Mouse (Mus musculus) liver, postnatal 0 days (tissue): Measurements from ENCODE around the gene Irs2.

Experiments used
- CTCF ChIP-seq: sonication (generic); IDR thresholded peaks from 2 replicates; pipeline ENCODE4 v1.5.1; 2016; ENCODE audit warnings: antibody characterized with exemption, low read depth
- EP300 ChIP-seq: IDR thresholded peaks from 2 replicates; pipeline ENCODE4 v1.6.1; 2016; ENCODE audit warnings: antibody characterized with exemption, low read depth, mild to moderate bottlenecking

DNA sequence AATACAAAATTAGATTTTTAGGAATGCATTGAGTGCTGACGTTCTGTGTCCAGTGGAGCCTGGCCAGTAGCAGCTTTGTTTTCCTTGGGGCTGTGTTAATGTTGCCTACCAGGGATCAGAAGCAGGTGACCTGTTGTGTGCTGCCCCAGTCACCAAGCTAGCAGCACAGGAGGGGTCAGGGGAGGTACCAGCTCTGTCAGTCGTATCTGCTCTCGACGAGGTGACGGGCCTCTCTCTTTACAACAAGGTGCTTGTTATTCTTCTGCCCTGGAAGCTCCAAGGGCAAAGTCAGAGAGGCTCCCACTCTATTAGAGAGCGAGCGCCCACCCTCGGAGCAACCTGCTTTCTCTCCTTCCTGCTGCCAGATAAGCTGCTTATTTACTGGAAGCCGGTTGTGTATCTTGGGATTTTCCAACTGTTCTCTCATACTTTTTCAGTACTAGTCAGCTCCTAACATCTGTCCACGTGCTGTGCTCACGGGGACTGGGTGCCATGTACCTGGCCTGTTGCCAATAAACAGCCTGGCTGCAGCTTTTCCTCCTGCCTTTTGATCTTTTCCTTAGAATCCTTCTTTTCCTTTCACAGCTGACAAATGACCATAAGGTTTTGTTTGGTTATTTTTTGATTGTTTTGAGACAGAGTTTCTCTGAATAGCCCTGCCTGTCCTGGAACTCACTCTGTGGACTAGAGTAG is 2.8 kb upstream of the Irs2 start:
- TF ChIP-seq EP300 (no peak), CTCF (no peak)
